Mouse (Mus musculus): Measurements from ENCODE around the gene Klc3.

The Klc3 gene

DNA sequence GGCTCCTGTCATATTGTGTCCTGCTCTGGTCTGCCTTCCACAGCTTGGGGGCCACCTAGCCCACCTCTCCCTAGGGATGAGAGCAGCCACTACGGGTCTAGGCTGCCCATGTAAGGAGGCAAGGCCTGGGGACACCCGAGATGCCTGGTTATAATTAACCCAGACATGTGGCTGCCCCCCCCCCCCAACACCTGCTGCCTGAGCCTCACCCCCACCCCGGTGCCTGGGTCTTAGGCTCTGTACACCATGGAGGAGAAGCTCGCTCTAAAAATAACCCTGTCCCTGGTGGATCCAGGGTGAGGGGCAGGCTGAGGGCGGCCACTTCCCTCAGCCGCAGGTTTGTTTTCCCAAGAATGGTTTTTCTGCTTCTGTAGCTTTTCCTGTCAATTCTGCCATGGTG lies 5.8 kb upstream of the Klc3 start:
- DNase-seq (ENCODE audit: low spot score in 2 of 2): no peak

DNA sequence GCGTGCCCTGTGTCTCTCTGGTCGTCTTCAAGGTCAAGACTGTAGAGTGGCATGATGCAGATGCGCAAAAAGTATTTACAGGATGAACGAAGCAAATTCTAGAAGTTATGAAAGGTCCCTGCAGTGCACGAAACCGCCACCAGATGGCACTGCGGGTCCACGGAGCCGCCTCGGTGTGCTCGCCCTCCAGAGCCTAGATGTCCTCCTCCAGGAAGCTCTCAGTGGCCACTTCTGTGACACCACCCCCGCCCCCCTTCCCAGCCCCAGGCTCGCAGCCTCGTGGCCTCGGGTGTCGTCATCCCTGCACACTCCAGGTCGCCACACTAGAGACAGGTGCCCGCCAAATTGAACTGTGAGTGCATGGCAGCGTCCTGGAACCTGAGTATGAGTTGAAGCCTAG lies 1.5 kb upstream of the Klc3 start:
- peak in 1 of 2 experiments; percentile 72 for DNase-seq (ENCODE audit: low spot score in 2 of 2)

GRCm38 (mm10) chr7:19404476-19404875 lies 572 bp upstream of the Klc3 start, which contains the start of gene Ckm:
TSS of gene Ckm (plus strand) at chr7:19404776.
- DNase-seq (ENCODE audit: low spot score in 2 of 2): no peak

DNA sequence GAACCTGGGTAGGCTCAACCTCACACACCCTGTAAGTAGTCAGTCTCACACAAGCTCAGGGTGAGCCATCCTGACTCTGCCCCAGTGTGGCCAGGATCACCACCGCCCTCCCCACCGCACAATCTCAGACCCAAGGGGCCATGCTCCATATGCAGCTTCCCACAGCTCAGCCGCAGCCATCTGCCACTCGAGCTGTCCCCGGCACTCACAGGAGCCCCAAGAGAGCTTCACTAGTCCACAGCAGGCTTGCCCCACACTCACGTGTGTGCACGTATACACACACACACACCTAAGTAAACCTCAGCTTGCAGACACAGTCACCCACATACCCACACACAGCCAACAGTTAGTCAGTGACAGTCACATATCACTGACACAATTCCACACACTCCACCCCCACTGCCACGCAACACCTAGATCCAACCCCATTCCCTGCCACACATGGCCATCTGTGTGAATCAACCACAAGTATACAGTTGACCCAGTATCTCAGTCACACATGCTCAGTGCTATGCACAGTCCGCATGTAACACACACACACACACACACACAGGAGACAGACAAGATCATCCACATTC lies 1.3 kb downstream of the Klc3 start:
- DNase-seq (ENCODE audit: low spot score in 2 of 2): no peak

- DNase-seq (ENCODE audit: low spot score in 2 of 2): no peak
These were observed 3.0 kb downstream of the Klc3 start for GRCm38 (mm10) chr7:19400946-19401345.

DNA sequence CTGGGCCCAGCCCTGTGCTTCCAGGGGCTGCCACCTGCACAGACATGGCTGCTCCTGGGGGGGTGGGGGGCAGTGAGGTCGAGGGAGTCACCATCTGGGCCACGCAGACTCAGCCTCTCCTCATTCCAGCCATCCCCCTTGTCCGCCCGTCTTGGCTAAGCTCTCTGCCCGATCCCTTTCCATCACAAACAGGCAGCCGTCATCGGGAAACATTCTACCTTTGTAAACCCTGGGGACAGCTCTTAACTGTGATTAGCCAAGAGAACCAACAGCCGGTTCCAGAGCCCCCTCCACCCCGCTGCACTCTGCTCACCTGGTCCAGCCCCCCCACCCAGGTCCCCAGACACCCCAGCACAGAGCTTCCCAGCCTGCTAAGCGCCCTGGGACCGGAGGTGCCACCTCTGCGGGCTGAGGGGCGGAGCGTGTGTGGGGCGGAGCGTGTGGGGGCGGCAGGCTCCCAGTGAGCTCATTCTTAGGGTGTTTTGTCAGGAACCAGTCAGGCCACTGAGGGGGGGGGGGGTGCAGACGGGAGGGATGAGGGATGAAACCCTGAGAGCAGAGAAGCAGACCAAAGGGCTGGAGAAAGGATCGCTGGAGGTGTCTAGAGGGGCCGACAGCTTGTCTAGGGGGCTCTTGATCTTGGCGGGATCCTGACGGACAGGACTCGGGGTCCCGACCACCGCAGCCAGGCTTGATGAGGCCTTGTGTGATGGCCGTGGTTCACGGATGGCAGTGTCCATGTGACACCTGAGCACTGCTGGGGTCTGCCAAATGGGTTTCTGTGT lies 4.2 kb downstream of the Klc3 start:
- DNase-seq (ENCODE audit: low spot score in 2 of 2): no peak

DNA sequence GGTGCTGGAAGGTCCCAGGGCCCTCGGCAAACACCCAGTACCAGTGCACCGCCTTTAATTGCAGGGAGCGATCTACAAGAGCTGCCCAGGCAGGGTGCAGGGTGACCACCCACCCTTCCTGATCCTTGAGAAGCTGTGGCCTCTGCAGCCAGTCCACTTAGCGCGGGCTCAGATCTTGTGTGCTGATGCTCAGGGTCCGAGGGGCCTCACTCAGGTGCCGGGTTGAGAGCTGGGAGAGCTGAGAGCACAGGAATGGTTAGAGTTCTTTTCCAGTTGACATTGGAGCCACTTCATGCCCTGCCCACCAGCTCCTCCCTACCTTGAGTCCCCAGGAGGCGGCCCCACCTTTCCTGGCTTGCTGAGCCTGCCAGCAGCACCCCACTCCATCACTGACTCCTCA lies 9.4 kb downstream of the Klc3 start:
- no peak for DNase-seq (ENCODE audit: low spot score in 2 of 2)

DNA sequence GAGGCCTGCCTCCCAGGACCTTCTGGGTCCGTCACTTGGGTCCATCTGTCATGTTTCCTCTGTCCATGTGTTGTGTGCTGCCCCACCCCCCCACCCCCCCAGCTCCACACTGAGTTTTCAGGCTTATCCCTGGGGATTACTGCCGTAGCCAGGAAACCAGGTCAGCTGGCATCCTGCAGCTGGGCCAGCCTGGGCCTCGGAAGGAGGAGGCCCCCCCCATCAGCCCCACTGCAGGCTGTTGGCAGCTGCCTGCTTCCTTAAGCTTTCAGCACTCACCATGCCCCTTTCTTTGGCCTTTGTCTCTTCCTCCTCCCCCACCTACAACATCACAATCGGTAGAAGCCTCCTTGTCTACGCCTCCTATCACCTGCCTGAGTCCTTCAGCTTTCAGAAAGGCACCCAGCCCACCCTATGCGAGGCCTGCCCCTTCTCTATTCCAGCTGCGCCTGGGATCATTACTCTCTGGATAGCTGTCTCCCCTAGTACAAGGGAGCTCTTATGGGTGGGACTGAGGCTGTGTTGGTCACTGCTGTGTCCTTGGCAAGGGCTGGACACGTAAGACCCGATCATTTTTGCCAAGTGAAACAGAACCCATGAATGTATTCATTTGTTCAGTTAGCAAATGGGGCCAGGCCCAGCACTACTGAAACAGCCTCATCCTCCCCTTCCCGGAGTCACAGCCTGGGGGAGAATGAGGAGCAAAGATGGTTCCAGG lies 15.0 kb downstream of the Klc3 start:
- DNase-seq (ENCODE audit: low spot score in 2 of 2): no peak

DNA sequence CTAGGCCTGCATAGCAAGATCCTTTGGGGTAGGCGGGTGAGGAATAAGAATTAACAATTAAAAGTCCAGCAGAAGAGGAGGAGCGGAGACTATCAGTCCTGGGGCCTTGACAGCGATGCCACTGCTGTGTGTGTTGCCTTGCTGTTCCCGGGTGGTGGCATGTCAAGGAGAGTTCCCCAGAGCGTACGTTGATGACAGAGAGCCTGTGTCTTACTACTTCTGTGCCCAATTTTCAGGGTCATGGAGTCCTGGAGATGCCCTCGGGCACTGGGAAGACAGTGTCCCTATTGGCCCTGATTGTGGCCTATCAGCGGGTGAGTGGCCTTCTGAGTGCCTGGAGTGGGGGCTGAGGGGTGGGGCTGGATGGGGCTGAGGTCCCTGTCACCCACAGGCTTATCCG lies 20.2 kb downstream of the Klc3 start:
- no peak for DNase-seq (ENCODE audit: low spot score in 2 of 2)

- DNase-seq (ENCODE audit: low spot score in 2 of 2): no peak
These were observed 21.8 kb downstream of the Klc3 start for GRCm38 (mm10) chr7:19382166-19382541.

DNA sequence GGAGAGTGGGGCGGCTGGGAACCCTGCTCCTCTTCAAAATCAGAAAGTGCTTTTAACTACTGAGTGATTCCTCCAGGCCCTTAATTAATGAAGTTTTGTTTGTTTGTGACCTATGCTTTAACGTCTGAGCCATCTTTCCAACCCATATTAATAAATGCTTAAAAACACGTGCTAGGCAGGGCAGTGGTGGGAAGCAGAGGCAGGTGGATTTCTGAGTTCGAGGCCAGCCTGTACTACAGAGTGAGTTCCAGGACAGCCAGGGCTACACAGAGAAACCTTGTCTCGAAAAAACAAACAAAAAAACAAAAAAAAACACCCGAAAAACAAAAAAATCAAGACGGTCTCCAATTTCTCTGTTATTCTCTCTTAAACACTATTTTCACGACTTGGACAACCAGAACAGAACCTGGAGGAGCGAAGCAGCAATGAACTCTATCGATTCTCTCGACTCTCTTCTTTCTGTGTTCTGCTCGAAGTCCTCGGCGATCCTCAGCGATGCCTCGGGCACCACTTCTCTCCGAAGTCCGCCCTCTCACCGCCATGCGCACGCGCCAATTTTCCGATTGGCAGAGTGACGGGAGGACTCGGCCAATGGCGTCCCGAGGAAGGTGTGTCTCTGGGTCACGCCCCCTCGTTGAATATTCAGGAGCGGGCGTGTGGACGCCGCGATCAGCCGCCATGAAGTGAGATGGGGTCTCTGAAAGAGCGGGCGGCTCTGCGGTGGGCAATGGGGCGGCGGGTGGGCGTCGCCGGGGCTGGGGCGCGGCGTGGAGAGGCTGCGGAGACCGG lies 22.3 kb downstream of the Klc3 start, which contains the start of gene Ercc2:
TSS of gene Ercc2 (plus strand) at position 634 of the 789 bp plus-strand sequence.
- peak; percentile 95 to 99 for DNase-seq (ENCODE audit: low spot score in 2 of 2)

GRCm38 (mm10) chr7:19378049-19378448 lies 25.9 kb downstream of the Klc3 start:
- DNase-seq (ENCODE audit: low spot score in 2 of 2): no peak

DNA sequence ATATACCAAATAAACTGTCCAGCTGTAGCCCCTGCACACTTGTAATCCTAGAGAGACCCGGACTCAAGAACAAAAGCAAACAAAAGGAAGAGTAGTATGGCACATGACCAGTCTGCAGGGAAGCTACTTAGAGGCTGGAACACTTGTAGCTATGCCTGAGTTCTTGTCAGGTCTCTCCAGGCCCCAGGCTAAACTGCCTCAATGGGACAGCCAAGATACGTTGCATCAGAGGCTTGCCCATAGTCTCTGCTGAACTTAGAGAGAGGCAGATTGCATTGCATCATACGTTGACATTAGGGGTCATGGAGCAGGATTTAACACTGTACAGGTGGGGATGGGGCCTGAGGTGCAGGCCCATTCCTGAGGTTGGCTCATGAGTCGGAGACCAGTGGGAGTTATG lies 27.9 kb downstream of the Klc3 start:
- no peak for DNase-seq (ENCODE audit: low spot score in 2 of 2)

GRCm38 (mm10) chr7:19375368-19375767 lies 28.5 kb downstream of the Klc3 start:
- DNase-seq (ENCODE audit: low spot score in 2 of 2): no peak

- no peak for DNase-seq (ENCODE audit: low spot score in 2 of 2)
These were observed 30.5 kb downstream of the Klc3 start for GRCm38 (mm10) chr7:19373367-19373766.

DNA sequence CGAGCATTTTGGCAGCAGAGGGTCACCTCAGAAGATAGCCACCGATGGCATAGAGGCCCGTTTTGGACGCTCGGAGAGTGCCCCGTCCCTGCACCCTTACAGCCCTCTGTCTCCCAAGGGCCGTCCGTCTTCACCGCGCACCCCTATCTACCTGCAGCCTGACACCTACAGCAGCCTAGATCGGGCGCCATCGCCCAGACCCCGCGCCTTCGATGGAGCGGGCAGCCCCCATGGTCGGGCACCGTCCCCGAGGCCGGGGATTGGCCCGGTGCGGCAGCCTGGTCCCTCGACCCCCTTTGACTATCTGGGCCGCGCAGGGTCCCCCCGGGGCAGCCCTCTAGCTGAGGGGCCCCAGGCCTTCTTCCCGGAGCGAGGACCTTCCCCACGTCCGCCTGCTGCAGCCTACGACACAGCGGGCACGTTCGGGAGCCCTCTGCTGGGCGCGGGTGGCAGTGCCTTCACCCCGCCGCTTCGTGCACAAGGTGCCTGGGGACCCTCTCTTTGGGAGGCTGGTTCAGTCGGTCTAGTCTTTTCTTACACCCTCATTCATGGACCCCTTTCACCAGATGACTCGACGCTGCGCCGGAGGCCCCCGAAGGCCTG lies 34.0 kb downstream of the Klc3 start:
- DNase-seq (ENCODE audit: low spot score in 2 of 2): peak in 1 of 2 experiments; percentile 76

DNA sequence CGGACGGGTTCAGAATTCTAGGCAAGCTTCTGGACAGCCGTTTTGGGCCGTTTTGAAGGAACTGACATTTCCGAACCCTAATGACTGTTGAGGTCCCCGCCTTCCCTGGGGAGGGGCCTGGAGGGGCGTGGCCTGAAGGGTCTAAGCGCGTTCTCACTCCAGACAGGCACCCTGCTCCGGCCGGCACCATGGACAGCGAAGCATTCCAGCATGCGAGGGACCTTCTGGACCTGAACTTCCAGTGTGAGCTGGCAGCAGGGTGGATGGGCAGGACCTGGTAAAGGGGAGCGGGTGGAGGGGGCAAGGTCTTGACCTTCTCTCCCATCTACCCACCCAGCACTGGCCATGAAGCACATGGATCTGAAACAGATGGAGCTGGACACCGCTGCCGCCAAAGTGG lies 35.5 kb downstream of the Klc3 start:
- no peak for DNase-seq (ENCODE audit: low spot score in 2 of 2)

DNA sequence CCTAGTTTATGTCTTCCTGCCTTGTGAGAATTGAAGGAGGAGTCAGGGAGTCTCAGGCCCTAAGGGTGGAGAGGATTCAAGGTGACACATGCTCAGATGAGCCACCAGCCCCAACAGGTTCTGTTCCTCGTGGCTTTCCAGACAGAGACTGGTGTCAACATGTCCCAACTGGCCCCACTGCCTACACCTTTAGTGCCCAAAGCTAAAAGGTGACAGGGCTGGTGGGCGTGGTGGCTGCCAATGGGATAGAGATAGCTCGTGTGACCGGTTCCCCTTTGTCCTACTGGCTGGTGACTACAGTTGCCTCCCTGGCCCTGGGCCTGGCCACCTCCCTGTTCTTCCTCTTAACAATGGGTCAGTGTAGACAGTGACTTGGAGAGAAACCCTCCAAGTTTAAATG lies 38.5 kb downstream of the Klc3 start:
- no peak for DNase-seq (ENCODE audit: low spot score in 2 of 2)

DNA sequence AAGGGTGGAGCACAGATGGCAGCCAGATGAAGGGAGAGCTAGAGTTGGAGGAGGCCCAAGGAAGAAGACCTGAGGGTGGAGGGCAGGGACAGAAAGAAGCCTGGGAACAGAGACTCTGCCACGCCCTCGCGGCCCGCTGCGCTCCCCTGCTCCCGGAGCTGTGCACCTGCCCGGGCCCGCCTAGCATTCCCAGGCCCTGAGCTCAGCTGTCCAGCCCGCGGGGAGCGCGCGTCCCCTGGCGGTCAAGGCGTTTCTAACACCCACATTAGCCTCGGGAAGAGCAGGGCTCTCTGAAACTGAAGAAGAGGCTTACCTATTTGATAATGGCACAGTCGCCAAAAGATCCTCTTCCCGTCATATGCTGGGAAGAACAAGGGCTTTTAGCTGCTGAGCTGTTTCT lies 40.0 kb downstream of the Klc3 start:
- no peak for DNase-seq (ENCODE audit: low spot score in 2 of 2)

- DNase-seq (ENCODE audit: low spot score in 2 of 2): no peak
These were observed 41.6 kb downstream of the Klc3 start for GRCm38 (mm10) chr7:19362276-19362675.

DNA sequence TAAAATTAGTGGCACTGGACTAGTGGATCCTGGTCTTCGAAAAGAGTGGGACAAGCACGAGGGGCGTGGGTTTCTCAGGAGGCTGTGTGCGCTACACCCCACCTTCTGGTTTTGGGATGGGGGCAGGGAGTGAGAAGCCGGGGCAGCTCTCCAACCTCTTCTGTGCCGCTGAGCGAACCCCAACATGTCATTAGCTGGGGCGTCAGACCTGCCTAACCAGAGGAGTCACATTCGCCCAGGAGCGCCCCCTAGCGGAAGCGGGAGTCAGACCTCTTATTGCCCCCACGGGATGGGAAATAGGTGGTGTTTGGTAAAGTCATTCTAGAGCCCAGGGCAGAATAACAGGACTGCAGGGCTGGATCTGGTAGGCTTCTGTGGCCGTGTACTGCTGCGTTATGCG lies 42.2 kb downstream of the Klc3 start:
- peak in 1 of 2 experiments; percentile 63 for DNase-seq (ENCODE audit: low spot score in 2 of 2)

DNA sequence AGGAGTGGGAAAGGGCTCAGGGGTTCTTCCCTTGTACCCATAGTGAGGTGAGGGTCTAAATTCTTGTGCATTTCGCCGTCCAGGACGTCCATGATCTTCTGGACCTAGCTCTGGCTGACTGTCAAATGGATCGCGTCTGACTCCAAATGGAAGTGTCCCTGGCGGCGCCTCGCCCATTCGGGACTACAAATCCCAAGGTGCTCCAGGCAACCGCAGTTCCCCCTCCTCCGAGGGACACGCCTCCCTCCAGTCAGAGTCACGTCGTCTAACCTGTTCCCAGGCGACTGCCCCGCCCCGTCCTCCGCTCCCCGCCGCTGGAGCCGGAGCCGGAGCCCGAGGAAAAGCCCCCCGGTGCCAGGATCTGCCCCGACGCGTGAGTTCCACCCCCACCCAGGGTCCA lies 43.0 kb downstream of the Klc3 start:
- peak; percentile 86 to 88 for DNase-seq (ENCODE audit: low spot score in 2 of 2)

Data from frontal cortex, postnatal 10 days (tissue).